Mouse (Mus musculus): ENCODE data around the gene Ina. TPM values are rescaled to one million over a fixed set of nuclear protein-coding genes. Genes with fewer than 3 reads are reported as not detected.

Ina gene
- polyA plus RNA-seq, 1 experiment from 2014 or later = 2.3 TPM

DNA sequence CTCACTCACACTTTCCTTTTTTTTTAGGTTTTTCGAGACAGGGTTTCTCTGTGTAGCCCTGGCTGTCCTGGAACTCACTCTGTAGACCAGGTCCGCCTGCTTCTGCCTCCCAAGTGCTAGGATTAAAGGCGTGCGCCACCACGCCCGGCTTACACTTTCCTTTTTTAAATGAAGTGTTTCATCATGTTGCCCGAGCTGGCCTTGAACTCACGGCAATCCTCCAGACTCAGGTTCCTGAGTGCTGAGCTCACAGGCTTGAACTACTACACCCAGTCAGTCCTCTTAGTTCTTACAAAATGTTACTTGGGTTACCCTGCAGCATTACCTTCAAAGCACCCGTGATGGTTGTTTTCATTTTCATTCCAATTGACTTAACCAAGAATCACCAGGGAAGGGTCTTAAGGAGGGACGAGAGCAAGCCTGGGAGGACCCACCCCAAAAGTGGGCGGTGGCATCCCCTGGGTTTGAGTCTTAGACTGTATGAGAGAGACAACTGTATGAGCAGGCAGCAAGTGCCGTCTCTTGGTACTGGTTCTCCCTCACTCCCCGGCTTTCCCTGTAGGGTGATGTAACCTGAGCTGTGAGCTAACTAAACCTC lies 32.8 kb downstream of the Ina start:
- WGBS = 81% methylated on average over 13 of the region's 13 CpGs
- no peak for ATAC-seq (ENCODE audit: borderline replicate concordance, extremely low read depth, low FRiP score, low TSS enrichment)
- Histone ChIP-seq H3K4me3 (no peak overlapping the region), H3K4me2 (no peak overlapping the region), H3K27me3 (no peaks in the 10 kb centered on the region), H3K36me3 (peaks cover 20% of the 10 kb centered on the region; the same call in 1 of the 2 replicates), H3K4me1 (peaks cover 18% of the 10 kb centered on the region), H3K27ac (no peak overlapping the region), H3K9me3 (no peaks in the 10 kb centered on the region), H3K9ac (no peak overlapping the region)

DNA sequence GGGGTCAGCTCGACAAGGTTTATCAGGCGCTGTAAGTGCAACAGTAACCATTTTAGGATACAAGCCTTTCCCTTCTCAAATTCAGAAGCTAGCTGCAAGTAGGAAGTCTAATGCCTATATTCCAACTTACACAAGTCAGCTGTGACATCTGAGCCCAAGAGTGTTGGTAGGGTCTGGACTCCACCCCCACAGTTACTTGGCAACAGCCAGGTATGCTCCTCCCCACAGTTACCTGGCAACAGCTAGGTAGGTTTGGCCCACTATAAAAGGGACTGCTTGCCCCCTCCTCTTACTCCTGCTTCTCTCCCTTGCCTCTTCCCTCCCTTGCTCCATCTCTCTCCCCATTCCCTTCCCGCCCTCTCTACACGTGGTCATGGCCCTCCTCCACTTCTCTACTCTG lies 34.6 kb downstream of the Ina start:
- peaks cover 17% of the 10 kb centered on the region; the same call in 1 of the 2 replicates for H3K36me3 ChIP-seq
- H3K4me1 ChIP-seq = peaks cover 18% of the 10 kb centered on the region
- ATAC-seq (ENCODE audit: borderline replicate concordance, extremely low read depth, low FRiP score, low TSS enrichment) = no peak
- H3K4me2 ChIP-seq = peak overlapping the region; percentile 72; the same call in 1 of the 2 replicates
- H3K9ac ChIP-seq = no peak overlapping the region
- H3K9me3 ChIP-seq = no peaks in the 10 kb centered on the region
- no peaks in the 10 kb centered on the region for H3K27me3 ChIP-seq
- no peak overlapping the region for H3K27ac ChIP-seq
- 55% methylated on average over 4 of the region's 4 CpGs for WGBS
- H3K4me3 ChIP-seq = no peak overlapping the region

DNA sequence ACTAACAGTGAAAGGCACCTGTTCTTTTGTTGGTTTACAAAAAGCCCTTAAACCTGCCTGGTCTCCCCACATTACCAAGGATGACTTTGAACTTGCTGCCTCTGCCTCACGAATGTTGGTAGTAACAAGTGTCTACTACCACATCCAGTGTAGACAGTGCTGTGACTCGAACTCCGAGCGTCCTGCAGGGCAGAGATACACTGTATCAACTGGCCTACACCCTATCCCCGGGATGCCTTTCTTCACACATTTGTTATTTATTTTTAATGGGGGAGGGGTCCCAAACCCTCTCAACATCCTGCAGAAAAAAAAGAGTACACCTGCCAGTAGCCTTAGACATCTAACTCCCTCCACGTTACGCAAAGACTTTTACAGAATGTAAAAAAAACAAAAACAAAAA lies 35.3 kb downstream of the Ina start:
- peaks cover 17% of the 10 kb centered on the region; the same call in 1 of the 2 replicates for H3K36me3 ChIP-seq
- peak overlapping the region; percentile 79 for H3K4me3 ChIP-seq
- H3K9ac ChIP-seq = peak overlapping the region; percentile 67
- H3K4me2 ChIP-seq = peak overlapping the region; percentile 72
- H3K9me3 ChIP-seq = no peaks in the 10 kb centered on the region
- ATAC-seq (ENCODE audit: borderline replicate concordance, extremely low read depth, low FRiP score, low TSS enrichment) = no peak
- H3K27me3 ChIP-seq = no peaks in the 10 kb centered on the region
- no peak overlapping the region for H3K27ac ChIP-seq
- H3K4me1 ChIP-seq = peaks cover 18% of the 10 kb centered on the region
- WGBS = 3% methylated on average over 7 of the region's 7 CpGs

DNA sequence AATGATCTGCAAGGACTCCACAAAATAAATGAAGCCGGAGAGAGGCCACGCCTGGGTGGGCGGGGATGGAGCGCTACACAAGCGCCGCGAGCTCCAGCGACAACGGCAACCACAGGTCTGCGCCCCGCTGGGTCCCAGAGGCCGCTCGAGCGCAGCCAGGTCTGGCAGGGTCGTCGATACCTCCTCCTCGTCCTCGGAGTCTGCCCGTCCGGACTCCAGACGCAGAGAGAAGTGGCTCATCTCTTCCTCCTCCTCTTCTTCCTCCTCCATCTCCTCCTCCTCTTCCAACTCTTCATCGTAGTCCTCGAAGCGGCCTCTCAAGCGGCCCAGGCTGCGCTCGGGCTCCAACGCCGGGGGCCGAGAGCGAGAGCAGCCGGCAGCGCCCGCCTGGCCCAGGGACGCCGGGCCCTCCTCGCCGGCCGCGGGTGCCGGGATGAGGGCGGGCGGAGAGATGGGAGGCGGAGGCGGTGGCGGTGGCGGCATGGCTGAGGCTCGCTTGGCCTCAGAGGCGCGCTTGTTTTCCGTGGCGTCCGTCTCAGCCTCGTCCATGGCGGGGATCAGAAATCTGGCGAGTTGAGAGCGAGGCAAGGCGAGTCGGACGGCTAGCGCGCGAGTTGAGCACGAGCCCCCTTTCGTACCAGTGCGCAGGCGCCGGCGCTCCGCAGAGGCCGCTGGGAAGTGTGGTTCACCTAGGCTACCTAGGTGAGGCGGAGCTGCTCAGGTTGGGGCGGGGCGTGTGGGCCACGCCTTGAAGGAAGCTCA lies 36.0 kb downstream of the Ina start, which contains the start of gene Pcgf6:
Pcgf6 (minus strand) TSS at position 636 of the 762 bp plus-strand sequence.
- no peaks in the 10 kb centered on the region for H3K9me3 ChIP-seq
- under 1% methylated on average over 75 of the region's 75 CpGs for WGBS
- peak within 1 kb of the TSS; percentile 67 for H3K9ac ChIP-seq
- H3K27ac ChIP-seq = peak within 1 kb of the TSS; percentile 87
- H3K36me3 ChIP-seq = peaks cover 13% of the 10 kb centered on the region; the same call in 1 of the 2 replicates
- H3K4me2 ChIP-seq = peak within 1 kb of the TSS; percentile 72
- peak; percentile 89 for ATAC-seq (ENCODE audit: borderline replicate concordance, extremely low read depth, low FRiP score, low TSS enrichment)
- H3K4me1 ChIP-seq = peaks cover 18% of the 10 kb centered on the region
- peak within 1 kb of the TSS; percentile 79 for H3K4me3 ChIP-seq
- H3K27me3 ChIP-seq = no peaks in the 10 kb centered on the region

DNA sequence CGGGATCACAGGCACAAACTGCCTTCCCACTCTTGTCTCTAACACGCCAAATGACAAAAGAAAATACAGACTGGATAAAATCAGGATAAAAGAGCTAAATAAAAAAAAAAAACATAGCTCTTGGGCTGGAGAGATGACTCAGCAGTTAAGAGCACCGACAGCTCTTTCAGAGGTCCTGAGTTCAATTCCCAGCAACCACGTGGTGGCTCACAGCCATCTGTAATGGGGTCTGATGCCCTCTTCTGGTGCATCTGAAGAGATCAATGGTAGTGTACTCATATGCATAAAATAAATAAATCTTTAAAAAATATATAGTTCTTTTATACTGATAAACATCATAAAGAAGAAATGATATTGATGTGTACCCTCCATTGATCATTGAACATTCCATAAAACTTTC lies 38.4 kb downstream of the Ina start:
- Histone ChIP-seq H3K27me3 (no peaks in the 10 kb centered on the region), H3K36me3 (no peaks in the 10 kb centered on the region), H3K4me1 (peaks cover 18% of the 10 kb centered on the region), H3K9ac (no peak overlapping the region), H3K9me3 (no peaks in the 10 kb centered on the region), H3K4me3 (no peak overlapping the region), H3K27ac (no peak overlapping the region), H3K4me2 (no peak overlapping the region)
- WGBS = 81% methylated on average over 4 of the region's 4 CpGs
- ATAC-seq (ENCODE audit: borderline replicate concordance, extremely low read depth, low FRiP score, low TSS enrichment) = no peak

DNA sequence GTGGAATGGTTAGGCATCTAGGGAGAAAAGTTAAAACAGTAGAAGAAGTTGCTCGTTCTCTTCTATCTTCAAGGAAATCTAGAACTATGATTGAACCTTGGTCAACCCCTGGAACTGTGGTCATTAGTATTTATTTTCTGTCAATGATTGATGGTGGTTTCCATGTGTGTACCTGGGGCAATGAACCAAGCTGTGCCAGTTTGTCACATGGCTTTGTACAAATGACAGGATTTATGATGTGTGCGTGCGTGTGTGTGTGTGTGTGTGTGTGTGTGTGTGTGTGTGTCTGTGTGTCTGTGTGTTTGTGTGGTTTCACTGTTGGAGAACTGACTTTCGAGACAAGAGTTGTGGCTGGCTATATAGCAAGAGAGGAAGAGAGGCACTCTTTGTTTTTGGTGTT lies 39.0 kb downstream of the Ina start:
- no peaks in the 10 kb centered on the region for H3K36me3 ChIP-seq
- H3K27me3 ChIP-seq = no peaks in the 10 kb centered on the region
- no peak overlapping the region for H3K9ac ChIP-seq
- no peak for ATAC-seq (ENCODE audit: borderline replicate concordance, extremely low read depth, low FRiP score, low TSS enrichment)
- no peak overlapping the region for H3K4me2 ChIP-seq
- 81% methylated on average over 4 of the region's 4 CpGs for WGBS
- H3K9me3 ChIP-seq = no peaks in the 10 kb centered on the region
- H3K27ac ChIP-seq = no peak overlapping the region
- H3K4me3 ChIP-seq = no peak overlapping the region
- H3K4me1 ChIP-seq = peaks cover 18% of the 10 kb centered on the region

DNA sequence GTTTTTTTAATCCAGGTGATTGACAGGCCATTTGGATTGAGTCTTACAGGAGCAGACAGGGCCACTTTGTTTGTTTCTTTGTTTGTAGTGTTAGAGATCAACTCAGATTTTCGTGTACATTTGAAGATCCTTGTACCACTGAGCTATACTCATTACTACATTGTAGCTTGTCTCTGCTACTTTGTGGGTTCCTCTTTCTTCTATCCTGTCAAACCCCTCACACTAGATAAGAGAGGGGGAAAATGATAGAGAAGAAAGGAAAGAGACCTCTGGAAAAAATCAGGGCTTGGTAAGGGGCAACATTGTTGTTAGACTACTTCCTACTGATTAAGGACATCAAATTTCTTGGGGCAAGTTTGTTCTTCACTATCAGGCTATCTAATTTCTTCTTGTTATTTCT lies 43.2 kb downstream of the Ina start:
- Histone ChIP-seq H3K4me1 (no peaks in the 10 kb centered on the region), H3K27me3 (no peaks in the 10 kb centered on the region), H3K9me3 (no peaks in the 10 kb centered on the region), H3K36me3 (no peaks in the 10 kb centered on the region), H3K9ac (no peak overlapping the region), H3K4me3 (no peak overlapping the region), H3K4me2 (no peak overlapping the region), H3K27ac (no peak overlapping the region)
- no peak for ATAC-seq (ENCODE audit: borderline replicate concordance, extremely low read depth, low FRiP score, low TSS enrichment)
- WGBS = 53% methylated on average over 1 of the region's 1 CpGs

DNA sequence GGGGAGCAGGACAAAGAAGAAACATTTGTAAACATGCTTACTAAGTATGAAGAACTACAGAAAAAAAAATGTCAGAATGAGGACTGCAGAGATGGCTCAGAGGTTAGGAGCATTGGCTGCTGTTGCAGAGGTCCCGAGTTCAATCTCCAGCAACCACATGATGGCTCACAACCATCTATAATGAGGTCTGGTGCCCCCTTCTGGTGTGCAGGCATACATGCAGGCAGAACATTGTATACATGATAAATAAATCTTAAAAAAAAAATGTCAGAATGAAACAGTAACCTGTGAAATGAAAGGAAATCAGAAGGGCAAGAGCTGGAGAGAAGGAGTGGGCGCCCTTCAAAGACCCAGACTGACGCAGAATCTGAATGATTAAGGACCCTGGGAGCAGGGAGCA lies 51.4 kb downstream of the Ina start:
- Histone ChIP-seq H3K9me3 (no peaks in the 10 kb centered on the region), H3K27me3 (no peaks in the 10 kb centered on the region), H3K36me3 (no peaks in the 10 kb centered on the region), H3K9ac (no peak overlapping the region), H3K27ac (no peak overlapping the region), H3K4me3 (no peak overlapping the region), H3K4me2 (no peak overlapping the region), H3K4me1 (peaks cover 12% of the 10 kb centered on the region)
- WGBS = 88% methylated on average over 3 of the region's 3 CpGs
- no peak for ATAC-seq (ENCODE audit: borderline replicate concordance, extremely low read depth, low FRiP score, low TSS enrichment)

DNA sequence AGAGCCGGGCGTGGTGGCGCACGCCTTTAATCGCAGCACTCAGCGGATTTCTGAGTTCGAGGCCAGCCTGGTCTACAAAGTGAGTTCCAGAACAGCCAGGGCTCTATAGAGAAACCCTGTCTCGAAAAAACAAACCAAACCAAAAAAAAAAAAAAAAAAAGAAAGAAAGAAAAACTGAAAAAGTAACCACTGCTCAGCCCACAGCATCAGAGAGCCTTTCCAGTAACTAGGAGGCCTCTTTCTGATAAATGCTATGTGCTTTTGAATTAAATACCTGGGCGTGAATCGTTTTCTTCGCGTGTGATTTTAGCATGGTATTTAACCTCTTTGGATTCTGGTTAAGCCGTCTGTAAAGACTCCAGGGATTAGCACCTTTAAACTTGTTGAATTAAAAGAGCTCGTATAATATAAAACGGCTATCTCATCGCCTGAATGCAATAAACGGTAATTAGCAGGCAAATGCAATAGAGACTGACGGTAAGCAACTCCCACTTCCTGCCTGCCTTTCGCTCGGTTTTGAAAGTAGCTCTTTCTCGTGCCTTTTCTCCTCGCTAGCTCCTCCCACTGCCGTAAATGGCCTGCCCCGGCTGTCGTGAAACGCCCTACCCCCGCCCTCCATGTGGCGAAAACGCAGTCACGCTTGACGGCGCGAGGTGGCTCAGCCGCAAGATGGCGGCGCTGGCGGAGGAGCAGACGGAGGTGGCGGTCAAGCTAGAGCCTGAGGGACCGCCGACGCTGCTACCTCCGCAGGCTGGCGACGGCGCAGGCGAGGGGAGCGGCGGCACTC lies 52.8 kb downstream of the Ina start, which contains the start of gene Taf5:
Taf5 (plus strand) TSS at position 651 of the 787 bp plus-strand sequence.
- WGBS = 8% methylated on average over 49 of the region's 49 CpGs
- Histone ChIP-seq H3K4me1 (peaks cover 12% of the 10 kb centered on the region), H3K9ac (peak within 1 kb of the TSS; percentile 91), H3K27me3 (no peaks in the 10 kb centered on the region), H3K9me3 (no peaks in the 10 kb centered on the region), H3K4me3 (peak within 1 kb of the TSS; percentile 83), H3K36me3 (peaks cover 11% of the 10 kb centered on the region), H3K4me2 (peak within 1 kb of the TSS; percentile 72), H3K27ac (peak within 1 kb of the TSS; percentile 86)
- ATAC-seq (ENCODE audit: borderline replicate concordance, extremely low read depth, low FRiP score, low TSS enrichment) = peak; percentile 75

DNA sequence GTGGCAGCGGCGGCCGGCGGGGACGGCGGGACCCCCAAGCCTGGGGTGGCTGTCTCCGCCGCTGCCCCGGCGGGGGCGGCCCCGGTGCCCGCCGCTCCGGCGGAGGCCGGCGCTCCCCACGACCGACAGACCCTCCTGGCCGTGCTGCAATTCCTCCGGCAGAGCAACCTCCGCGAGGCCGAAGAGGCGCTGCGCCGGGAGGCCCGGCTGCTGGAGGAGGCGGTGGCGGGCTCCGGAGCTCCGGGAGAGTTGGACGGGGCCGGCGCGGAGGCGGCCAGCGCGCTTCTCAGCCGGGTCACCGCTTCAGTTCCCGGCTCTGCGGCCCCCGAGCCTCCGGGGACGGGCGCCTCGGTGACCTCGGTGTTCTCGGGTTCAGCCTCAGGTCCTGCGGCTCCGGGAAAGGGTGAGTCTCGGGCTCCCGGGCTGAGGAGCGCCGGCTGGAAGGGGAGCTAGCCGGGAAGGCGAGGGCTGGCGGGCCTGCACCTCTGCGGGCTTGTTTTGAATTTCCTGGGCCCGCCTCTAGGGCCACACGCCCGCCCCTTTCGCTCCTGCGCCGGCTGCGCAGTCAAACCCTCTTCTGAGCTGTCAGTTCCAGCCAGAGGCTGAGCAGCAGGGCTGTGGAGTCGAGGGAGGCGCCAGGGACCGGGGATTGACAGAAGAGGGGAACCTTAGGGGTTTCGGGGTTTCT lies 53.6 kb downstream of the Ina start:
- Histone ChIP-seq H3K27ac (peak overlapping the region; percentile 86), H3K4me2 (peak overlapping the region; percentile 72), H3K4me1 (peaks cover 12% of the 10 kb centered on the region), H3K36me3 (peaks cover 19% of the 10 kb centered on the region), H3K27me3 (no peaks in the 10 kb centered on the region), H3K9me3 (no peaks in the 10 kb centered on the region), H3K4me3 (peak overlapping the region; percentile 83), H3K9ac (peak overlapping the region; percentile 91)
- peak; percentile 90 for ATAC-seq (ENCODE audit: borderline replicate concordance, extremely low read depth, low FRiP score, low TSS enrichment)
- 1% methylated on average over 70 of the region's 72 CpGs for WGBS
